Mouse (Mus musculus) spleen, adult 2 months (tissue): ENCODE results near the gene Vegfb. TPM values are rescaled to one million over a fixed set of nuclear protein-coding genes. Genes with fewer than 3 reads are reported as not detected.

ENCODE experiments used
- DNase-seq, 2 experiments: peaks; one replicate each; pipeline versions ENCODE4 v3.0.0 to v3.0.0-alpha.2; 2012 to 2021; ENCODE audit warnings: low spot score in 2 of 2, low read depth in 1 of 2
- H3K27ac ChIP-seq: fragments of 200-500 bp; 2 replicates; pipeline ENCODE4 v1.5.1; 2012; ENCODE audit warnings: low read length, inconsistent platforms; ENCODE audit not compliant: insufficient read depth
- H3K27me3 ChIP-seq: fragments of 200-500 bp; 2 replicates; pipeline ENCODE4 v1.6.1; 2012; ENCODE audit warnings: mild to moderate bottlenecking, moderate library complexity, low read length, inconsistent platforms; ENCODE audit not compliant: control insufficient read depth, insufficient read depth
- H3K36me3 ChIP-seq: fragments of 200-500 bp; 2 replicates; pipeline ENCODE4 v1.6.1; 2012; ENCODE audit warnings: mild to moderate bottlenecking, low read length, inconsistent platforms; ENCODE audit not compliant: control insufficient read depth, insufficient read depth
- H3K4me1 ChIP-seq: fragments of 200-500 bp; 2 replicates; pipeline ENCODE4 v1.6.1; 2011; ENCODE audit warnings: inconsistent platforms; ENCODE audit not compliant: control insufficient read depth, insufficient read depth, insufficient read length
- H3K4me3 ChIP-seq: fragments of 200-500 bp; 2 replicates; pipeline ENCODE4 v1.5.1; 2011; ENCODE audit warnings: mild to moderate bottlenecking, inconsistent platforms; ENCODE audit not compliant: insufficient read depth, insufficient read length; ENCODE audit errors: extremely low read depth
- CTCF ChIP-seq: fragments of 200-500 bp; IDR thresholded peaks from 2 replicates; pipeline ENCODE4 v1.5.1; 2011; ENCODE audit warnings: mild to moderate bottlenecking, inconsistent platforms; ENCODE audit not compliant: insufficient read depth, insufficient read length, insufficient replicate concordance; ENCODE audit errors: extremely low read depth
- POLR2A ChIP-seq: fragments of 200-500 bp; IDR thresholded peaks from 2 replicates; pipeline ENCODE4 v1.6.1; 2011; ENCODE audit warnings: low read depth, low read length, inconsistent platforms
- WGBS: fragments of 180-500 bp; shearing (Covaris S2); methylation state at CpG from one replicate; pipeline ENCODE4 v1.1.7; 2018; 5-methylcytosine and 5-hydroxymethylcytosine counted together
- polyA plus RNA-seq: library from polyadenylated mRNA; depleted of rRNA; stranded (reverse); fragments of >200 nt; gene quantifications from 2 replicates; pipeline ENCODE4 v1.2.3, GENCODE M21; 2012; rRNA removed

Vegfb gene
- 20.7 and 23.9 TPM in 2 replicates for polyA plus RNA-seq

DNA sequence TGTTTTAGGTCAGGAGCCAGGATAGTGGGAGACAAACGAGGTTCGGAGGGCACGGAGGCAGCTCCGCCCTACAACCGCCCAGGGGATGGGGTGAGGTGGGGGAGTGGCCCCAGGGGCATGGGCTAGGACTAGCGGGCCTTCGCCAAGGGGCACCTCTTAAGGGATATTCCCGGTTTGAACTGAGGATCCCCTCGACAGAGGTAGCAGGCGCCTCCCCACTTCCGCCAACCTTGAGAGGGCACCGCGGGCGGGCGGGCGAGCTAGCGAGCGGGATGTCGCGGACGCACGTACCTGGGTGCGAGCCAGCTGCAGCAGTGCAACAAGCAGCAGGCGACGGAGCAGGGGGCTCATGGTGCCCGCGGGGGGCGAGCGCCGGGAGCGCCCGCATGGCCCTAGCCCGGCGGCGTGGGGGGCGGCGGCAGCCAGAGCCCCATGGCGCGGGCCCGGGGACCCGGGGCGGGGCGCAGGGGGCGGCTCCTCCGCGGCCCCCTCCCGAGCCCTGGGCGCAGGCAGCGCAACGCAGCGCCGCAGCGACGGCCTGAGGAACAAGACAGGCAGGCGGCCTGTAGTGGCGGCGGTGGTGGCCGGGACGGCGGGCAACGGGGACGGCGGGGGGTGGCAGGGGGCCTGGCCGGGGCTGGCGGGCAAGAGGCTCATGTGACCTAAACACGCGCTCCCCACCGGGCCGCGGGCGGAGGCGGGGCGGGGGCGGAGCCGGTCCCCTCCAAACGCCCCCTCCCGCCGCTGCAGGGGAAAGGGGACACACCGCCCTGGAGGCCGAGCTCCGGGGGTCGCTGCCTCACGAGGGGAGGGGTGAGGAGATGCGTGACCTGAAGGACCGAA is at the start of gene Vegfb:
Vegfb (minus strand) TSS at position 591 of the 843 bp plus-strand sequence.
- H3K4me1 ChIP-seq, result peaks cover 4% of the 10 kb centered on the region

DNA sequence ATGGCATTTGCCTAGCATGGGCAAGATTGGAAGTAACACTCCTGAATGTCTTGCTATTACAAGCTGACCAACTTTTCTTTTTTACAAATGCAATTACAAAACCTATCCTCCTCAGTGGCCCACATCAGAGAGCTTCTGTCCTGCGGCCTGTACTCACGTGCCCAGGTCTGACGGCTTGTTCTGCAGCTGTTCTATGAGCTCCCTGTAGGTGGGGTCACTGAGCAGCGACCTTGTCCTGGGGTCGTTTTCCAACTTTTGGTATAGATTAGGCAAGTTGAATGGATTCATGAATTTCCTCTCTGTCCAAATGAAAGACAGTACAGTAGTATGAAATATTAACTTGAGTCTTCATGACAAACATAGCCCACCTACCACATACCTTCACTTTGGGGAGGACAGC is 46.6 kb upstream of the Vegfb start:
- peaks cover 5% of the 10 kb centered on the region for H3K4me1 ChIP-seq
- H3K36me3 ChIP-seq, result peaks cover 39% of the 10 kb centered on the region
- no peak overlapping the region for H3K27ac ChIP-seq
- H3K4me3 ChIP-seq, result no peak overlapping the region
- DNase-seq, result no peak
- no peak for TF ChIP-seq CTCF
- no peak for TF ChIP-seq POLR2A
- WGBS, result 94% methylated on average over 5 of the region's 5 CpGs
- no peaks in the 10 kb centered on the region for H3K27me3 ChIP-seq

More for the DNA sequence above, at the start of gene Vegfb:
- WGBS, result under 1% methylated on average over 77 of the region's 85 CpGs
- no peaks in the 10 kb centered on the region for H3K27me3 ChIP-seq
- no peak within 1 kb of the TSS for H3K27ac ChIP-seq
- H3K36me3 ChIP-seq, result no peaks in the 10 kb centered on the region
- DNase-seq, result peak in 1 of 2 experiments; percentile 61
- TF ChIP-seq POLR2A (no peak), CTCF (no peak)
- peak within 1 kb of the TSS; percentile 75 for H3K4me3 ChIP-seq

DNA sequence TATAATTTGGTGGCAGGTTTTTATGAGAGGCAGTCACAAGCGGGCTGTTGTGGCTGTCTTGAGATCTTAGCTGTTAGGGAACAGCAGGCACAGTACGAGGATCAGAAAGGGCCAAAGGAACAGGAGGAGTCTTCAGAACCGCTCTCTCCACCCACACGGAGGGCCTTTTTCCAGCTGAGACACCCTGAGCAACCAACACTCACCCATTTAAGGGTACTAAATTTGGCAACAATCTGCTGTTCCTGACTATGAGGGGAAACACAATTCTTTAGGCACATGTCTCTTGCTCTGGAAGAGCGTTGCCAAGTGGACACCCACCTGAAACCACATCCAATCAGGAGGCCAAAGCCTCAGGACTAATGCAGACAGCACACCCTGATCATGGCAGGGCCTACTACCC is 42.1 kb upstream of the Vegfb start:
- WGBS, result 93% methylated on average over 5 of the region's 5 CpGs
- H3K27me3 ChIP-seq, result no peaks in the 10 kb centered on the region
- H3K4me3 ChIP-seq, result no peak overlapping the region
- no peak overlapping the region for H3K27ac ChIP-seq
- H3K4me1 ChIP-seq, result no peaks in the 10 kb centered on the region
- no peak for DNase-seq
- TF ChIP-seq CTCF, result no peak
- TF ChIP-seq POLR2A, result no peak
- peaks cover 61% of the 10 kb centered on the region for H3K36me3 ChIP-seq

DNA sequence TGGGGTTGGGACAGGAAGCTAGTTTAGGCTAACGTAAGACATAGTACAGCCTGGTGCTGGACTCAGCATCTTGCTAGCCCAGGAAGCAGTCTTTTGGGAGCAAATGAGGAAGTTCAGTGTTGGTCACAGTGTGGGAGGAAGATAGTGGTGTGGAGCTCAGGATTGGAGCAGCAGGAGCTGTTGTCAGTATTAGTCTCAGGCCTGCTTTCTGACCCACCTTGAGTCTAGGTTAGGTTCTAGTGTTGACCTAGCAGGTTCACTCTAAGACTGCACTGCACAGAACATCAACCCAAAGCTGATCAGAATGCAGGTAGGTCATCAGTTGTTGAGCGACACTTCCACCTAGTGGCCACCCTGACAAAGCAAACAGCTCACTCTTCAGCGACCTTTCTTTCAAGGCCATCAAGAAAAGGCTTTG is 32.8 kb upstream of the Vegfb start:
- Histone ChIP-seq H3K27me3 (no peaks in the 10 kb centered on the region), H3K4me3 (no peak overlapping the region), H3K36me3 (peaks cover 23% of the 10 kb centered on the region), H3K27ac (peak overlapping the region; percentile 95), H3K4me1 (peaks cover 10% of the 10 kb centered on the region; the same call in 1 of the 2 replicates)
- TF ChIP-seq POLR2A (no peak), CTCF (peak; percentile 79; the same call in 1 of the 2 replicates)
- peak; percentile 70 to 75 for DNase-seq
- WGBS, result 3% methylated on average over 3 of the region's 3 CpGs

DNA sequence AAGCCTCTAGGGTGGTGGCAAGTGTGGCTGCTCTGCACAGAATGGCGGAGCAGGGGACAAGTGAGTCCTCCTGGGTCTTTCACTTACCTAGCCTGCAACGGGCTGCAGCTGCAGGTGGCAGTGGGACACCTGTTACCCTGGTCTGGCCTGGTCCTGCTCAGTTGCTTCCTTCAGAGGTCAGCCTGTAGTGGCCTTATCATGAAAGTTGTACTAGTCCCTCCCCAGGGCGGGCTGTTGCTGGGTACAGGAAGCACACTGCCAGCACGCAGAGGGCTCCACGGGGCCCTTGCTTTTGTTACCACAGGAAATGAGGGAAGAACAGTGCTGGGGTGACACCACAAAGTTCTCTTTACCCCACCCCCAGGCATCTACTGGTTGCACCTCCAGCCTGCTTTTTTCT is 31.7 kb upstream of the Vegfb start, which contains the start of gene Fermt3:
Fermt3 (minus strand) TSS at position 279 of the 400 bp plus-strand sequence.
- Histone ChIP-seq H3K4me3 (peak within 1 kb of the TSS; percentile 73), H3K27me3 (no peaks in the 10 kb centered on the region), H3K36me3 (peaks cover 26% of the 10 kb centered on the region), H3K4me1 (peaks cover 10% of the 10 kb centered on the region; the same call in 1 of the 2 replicates), H3K27ac (peak within 1 kb of the TSS; percentile 95)
- TF ChIP-seq CTCF (no peak), POLR2A (peak; percentile 37; the same call in 1 of the 2 replicates)
- peak; percentile 60 to 82 for DNase-seq
- 2% methylated on average over 5 of the region's 5 CpGs for WGBS

DNA sequence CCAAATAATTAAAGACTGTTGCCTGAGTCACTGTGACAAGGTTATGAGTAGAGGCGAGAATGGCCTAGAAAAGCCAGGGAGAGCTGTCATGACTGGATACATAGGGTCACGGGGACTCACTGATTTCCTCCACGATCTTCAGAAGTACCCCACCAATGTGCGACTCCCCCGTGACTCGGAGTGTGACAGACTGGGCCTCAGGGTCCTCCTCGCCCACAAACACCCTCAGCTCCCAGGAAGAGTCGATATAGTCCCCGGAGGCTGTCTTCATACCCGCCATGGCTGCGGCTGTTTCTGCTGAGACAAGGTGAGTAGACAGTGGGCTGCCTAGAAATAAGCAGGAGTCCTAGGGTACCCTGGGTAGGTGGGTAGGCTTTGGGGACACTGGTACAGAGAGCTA is 31.1 kb upstream of the Vegfb start:
- TF ChIP-seq CTCF (no peak), POLR2A (no peak)
- peaks cover 30% of the 10 kb centered on the region for H3K36me3 ChIP-seq
- DNase-seq, result no peak
- WGBS, result 9% methylated on average over 11 of the region's 11 CpGs
- peak overlapping the region; percentile 73 for H3K4me3 ChIP-seq
- no peaks in the 10 kb centered on the region for H3K27me3 ChIP-seq
- H3K27ac ChIP-seq, result peak overlapping the region; percentile 95
- H3K4me1 ChIP-seq, result peaks cover 10% of the 10 kb centered on the region; the same call in 1 of the 2 replicates
